Mouse (Mus musculus) urinary bladder, postnatal 14 days (tissue): ENCODE data around the gene Kif3a.
"Not testable (repeated sequence)": the region's sequence is repeated elsewhere in the genome, so short reads cannot be mapped to it uniquely, and the experiment has no call there.

Source experiments
- DNase-seq: peaks from one replicate; pipeline ENCODE4 v3.0.0; 2021; ENCODE audit warnings: low spot score

Kif3a gene

GRCm38 (mm10) chr11:53543021-53543420 lies 24.2 kb upstream of the Kif3a start:
- no peak for DNase-seq

GRCm38 (mm10) chr11:53546271-53546670 lies 20.9 kb upstream of the Kif3a start:
- no peak for DNase-seq

GRCm38 (mm10) chr11:53547566-53547965 lies 19.6 kb upstream of the Kif3a start:
- DNase-seq = no peak

GRCm38 (mm10) chr11:53548036-53548605 lies 19.1 kb upstream of the Kif3a start:
- no peak for DNase-seq

- DNase-seq = no peak
Measured at GRCm38 (mm10) chr11:53550714-53551113, 16.5 kb upstream of the Kif3a start.

- no peak for DNase-seq
Measured at GRCm38 (mm10) chr11:53551754-53552153, 15.4 kb upstream of the Kif3a start.

GRCm38 (mm10) chr11:53556529-53556928 lies 10.7 kb upstream of the Kif3a start:
- not testable (repeated sequence) for DNase-seq

GRCm38 (mm10) chr11:53557992-53558391 lies 9.2 kb upstream of the Kif3a start:
- not testable (repeated sequence) for DNase-seq

GRCm38 (mm10) chr11:53559980-53560379 lies 7.2 kb upstream of the Kif3a start:
- DNase-seq = not testable (repeated sequence)

GRCm38 (mm10) chr11:53561986-53562385 lies 5.2 kb upstream of the Kif3a start:
- DNase-seq = no peak

GRCm38 (mm10) chr11:53566646-53567045 lies 533 bp upstream of the Kif3a start:
- no peak for DNase-seq

GRCm38 (mm10) chr11:53580562-53580961 lies 13.4 kb downstream of the Kif3a start:
- no peak for DNase-seq

GRCm38 (mm10) chr11:53583151-53583550 lies 16.0 kb downstream of the Kif3a start:
- no peak for DNase-seq

- no peak for DNase-seq
Measured at GRCm38 (mm10) chr11:53584849-53585248, 17.7 kb downstream of the Kif3a start.

- DNase-seq = no peak
Measured at GRCm38 (mm10) chr11:53585510-53585909, 18.3 kb downstream of the Kif3a start.

GRCm38 (mm10) chr11:53588279-53588678 lies 21.1 kb downstream of the Kif3a start:
- no peak for DNase-seq

GRCm38 (mm10) chr11:53590368-53590768 lies 23.2 kb downstream of the Kif3a start:
- DNase-seq = peak; percentile 23

GRCm38 (mm10) chr11:53591116-53591515 lies 23.9 kb downstream of the Kif3a start:
- no peak for DNase-seq

- no peak for DNase-seq
Measured at GRCm38 (mm10) chr11:53604983-53605382, 37.8 kb downstream of the Kif3a start.

GRCm38 (mm10) chr11:53605609-53606008 lies 38.4 kb downstream of the Kif3a start:
- DNase-seq = no peak

- DNase-seq = no peak
Measured at GRCm38 (mm10) chr11:53609231-53609630, 42.1 kb downstream of the Kif3a start.

GRCm38 (mm10) chr11:53609672-53610071 lies 42.5 kb downstream of the Kif3a start:
- DNase-seq = no peak

- DNase-seq = no peak
Measured at GRCm38 (mm10) chr11:53615172-53615571, 48.0 kb downstream of the Kif3a start.

- DNase-seq = no peak
Measured at GRCm38 (mm10) chr11:53615575-53615974, 48.4 kb downstream of the Kif3a start.
